Mouse (Mus musculus): ENCODE measurements around the gene Zc3h4.
"Not testable (repeated sequence)": the region's sequence is repeated elsewhere in the genome, so short reads cannot be mapped to it uniquely, and the experiment has no call there.

The Zc3h4 gene

GRCm38 (mm10) chr7:16400689-16401611, at the start of gene Zc3h4:
Zc3h4 (plus strand) TSS chr7:16400910.
- DNase-seq (ENCODE audit: low read depth, low spot score) = peak; percentile 76

- no peak for DNase-seq (ENCODE audit: low read depth, low spot score)
Observed at GRCm38 (mm10) chr7:16355854-16356594, 44.7 kb upstream of the Zc3h4 start.

GRCm38 (mm10) chr7:16357602-16358001, 43.1 kb upstream of the Zc3h4 start:
- no peak for DNase-seq (ENCODE audit: low read depth, low spot score)

DNA sequence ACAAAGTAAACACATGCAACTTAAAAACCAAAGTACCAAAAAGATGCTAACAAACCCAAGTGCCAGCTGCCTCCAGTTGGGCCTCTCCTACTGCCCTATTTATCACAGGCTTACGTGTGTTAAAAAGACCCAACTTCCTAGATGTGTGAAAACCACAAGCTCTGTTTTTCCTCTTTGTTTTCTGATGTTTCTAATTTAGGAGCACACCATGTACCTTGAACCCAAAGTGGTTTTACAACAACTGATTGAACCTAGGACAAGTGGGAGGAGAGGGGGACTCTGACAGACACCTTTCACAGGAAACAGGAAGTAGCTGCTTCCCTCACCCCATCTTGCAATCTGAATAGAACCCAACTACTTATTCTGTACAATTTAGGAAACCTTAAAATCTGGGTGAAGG, 36.4 kb upstream of the Zc3h4 start:
- no peak for DNase-seq (ENCODE audit: low read depth, low spot score)

- no peak for DNase-seq (ENCODE audit: low read depth, low spot score)
Observed at GRCm38 (mm10) chr7:16364901-16365500, 35.7 kb upstream of the Zc3h4 start.

DNA sequence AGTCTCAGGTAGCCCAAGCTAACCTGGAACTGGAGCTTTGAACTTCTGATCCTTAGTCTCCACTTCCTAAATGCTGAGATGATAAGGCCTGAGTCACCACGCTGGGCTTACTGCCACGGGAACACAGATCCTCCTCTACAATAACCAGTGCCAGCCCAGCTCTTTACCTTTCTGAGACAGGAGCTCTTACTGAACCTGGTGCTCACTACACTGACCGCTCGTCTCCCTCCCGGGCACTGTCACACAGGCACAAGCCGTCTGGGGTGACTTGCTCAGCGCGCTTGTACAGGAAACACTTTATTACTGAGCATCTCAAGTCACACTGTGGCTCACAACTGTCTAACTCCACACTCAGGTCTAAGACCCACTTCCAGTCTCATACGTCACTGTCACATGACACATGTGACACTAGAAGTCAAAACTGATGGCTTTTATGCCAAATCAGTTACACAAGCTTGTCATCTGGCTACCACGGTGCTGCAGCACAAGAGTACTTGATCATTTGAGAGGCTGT, 34.5 kb upstream of the Zc3h4 start:
- no peak for DNase-seq (ENCODE audit: low read depth, low spot score)

DNA sequence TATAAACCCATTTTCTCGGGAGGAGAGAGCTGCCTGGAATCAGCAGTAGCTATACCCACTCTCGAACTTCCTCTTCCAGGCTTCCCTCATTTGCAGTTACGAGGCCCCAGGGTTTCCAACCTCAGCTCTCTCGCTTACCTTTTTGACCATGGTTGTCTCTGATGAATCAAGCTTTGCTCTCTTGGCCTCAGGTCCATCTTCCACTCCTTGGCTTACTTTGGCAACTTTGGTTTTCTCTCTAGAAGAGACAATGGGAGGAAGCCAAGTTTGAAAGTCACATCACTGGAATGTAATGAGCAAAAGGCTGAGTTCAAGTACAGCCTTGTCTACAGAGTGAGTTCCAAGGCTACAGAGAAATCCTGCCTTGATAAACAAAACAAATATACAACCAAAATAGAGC, 34.0 kb upstream of the Zc3h4 start:
- DNase-seq (ENCODE audit: low read depth, low spot score) = no peak

- no peak for DNase-seq (ENCODE audit: low read depth, low spot score)
Observed at GRCm38 (mm10) chr7:16368835-16369234, 31.9 kb upstream of the Zc3h4 start.

DNA sequence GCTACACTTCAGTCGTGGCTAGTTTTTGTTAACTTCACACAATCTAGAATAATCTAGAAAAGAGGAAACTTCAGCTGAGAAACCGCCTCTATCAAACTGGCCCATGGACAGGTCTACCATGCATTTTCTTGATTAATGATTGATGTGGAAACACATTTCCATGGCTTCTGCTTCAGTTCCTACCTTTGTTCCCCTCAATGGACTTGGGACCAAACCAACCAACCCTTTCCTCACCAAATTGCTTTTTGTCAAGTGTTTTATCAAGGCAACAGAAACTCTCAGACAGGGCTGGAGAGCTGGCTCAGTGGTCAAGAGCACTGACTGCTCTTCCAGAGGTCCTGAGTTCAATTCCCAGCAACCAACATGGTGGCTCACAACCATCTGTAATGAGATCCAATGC, 30.1 kb upstream of the Zc3h4 start:
- no peak for DNase-seq (ENCODE audit: low read depth, low spot score)

GRCm38 (mm10) chr7:16373719-16374118, 27.0 kb upstream of the Zc3h4 start:
- DNase-seq (ENCODE audit: low read depth, low spot score) = no peak

DNA sequence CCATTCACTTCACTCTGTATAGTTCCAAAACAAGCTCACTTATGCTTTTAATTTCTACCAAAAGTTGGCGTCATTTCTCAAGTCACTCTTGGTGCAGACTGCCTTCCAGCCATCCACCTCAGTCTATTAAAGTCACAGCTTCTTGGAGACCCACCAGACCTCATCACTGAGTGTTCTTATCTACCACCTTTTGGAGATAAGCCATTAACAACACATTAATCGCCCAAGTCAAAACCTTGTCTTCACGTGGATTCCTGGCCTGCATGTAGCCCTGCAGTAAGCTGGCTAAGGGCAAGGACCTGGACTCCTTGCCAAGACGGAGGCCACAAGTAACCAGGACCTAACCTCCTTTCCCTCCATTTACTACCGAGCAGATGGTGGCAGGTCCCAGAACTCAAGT, 25.7 kb upstream of the Zc3h4 start:
- DNase-seq (ENCODE audit: low read depth, low spot score) = no peak

DNA sequence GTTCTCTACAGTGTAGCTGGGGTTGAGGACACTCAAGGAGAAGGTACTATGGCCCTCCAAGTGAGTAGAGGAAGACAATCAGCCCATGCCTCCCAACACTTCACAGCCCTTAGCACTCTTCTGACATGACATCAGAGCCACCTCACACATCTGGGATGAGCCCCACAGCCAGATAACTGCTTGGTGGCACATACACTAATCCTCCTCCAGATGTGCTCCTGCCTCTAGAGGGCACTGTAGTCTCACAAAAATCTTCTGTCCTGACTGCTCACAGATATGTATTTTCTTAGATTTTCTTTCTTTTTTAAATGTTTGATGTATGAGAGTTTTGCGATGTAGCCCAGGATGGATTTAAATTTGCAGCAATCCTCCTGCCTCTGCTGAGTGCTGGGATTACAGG, 24.2 kb upstream of the Zc3h4 start:
- no peak for DNase-seq (ENCODE audit: low read depth, low spot score)

DNA sequence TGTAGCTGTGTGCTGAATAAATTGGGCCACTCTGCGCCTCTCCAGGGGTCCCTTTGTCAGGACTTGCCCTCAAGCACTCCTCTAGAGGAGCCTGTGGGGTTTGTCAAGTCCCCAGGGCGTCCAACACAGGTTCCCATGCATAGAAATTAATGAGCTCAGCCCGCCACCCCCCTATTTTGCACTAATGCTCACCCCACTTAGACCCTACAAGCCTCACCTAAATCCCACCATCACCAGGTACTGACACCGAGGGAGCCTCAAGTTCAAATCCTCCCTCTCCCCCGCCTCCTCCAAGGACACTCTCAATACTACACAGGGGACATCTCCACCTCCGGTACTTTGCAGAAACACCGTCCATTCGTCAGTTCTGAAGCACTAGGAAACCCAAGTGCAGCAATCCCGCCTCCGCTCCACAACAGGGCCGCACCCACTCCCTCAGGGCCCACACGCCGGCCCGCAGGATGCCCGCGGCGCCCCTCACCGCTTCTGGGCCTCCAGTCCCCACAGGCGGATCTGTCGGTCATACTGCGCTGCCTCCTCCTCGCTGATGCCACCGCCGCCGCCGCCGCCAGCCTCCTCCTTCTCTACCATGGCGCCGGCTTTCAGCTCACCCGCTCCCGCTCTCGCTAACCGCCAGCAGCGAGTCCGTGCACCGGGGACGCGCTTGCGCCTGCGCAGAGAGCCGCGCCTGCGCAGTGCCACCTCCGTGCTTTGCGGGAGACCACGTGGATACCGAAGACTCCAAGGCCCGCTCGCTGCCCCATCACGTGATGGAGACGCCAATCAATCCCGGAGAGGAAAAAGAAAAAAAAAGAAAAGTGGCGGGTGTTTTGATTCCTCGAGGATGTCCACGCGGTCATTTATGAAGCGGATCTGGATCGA, 13.3 kb upstream of the Zc3h4 start, which contains the start of gene Sae1:
TSS of gene Sae1 (minus strand) at position 647 of the 882 bp plus-strand sequence.
- DNase-seq (ENCODE audit: low read depth, low spot score) = peak; percentile 92

DNA sequence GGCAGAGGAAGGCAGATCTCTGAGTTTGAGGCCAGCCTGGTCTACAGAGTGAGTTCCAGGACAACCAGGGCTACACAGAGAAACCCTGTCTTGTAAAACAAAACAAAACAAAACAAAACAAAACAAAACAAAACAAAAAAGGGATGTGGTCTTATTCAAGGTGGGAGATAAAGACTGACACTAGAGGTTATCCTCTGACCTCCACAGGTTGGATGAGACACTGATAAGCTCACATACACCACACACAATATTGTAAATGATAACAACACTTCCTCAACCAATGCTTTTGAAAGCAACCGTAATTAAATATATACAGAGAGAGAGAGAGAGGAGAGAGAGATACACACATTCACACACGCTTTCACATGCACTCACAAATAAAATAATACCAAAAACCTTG, 10.8 kb upstream of the Zc3h4 start:
- DNase-seq (ENCODE audit: low read depth, low spot score) = not testable (repeated sequence)

DNA sequence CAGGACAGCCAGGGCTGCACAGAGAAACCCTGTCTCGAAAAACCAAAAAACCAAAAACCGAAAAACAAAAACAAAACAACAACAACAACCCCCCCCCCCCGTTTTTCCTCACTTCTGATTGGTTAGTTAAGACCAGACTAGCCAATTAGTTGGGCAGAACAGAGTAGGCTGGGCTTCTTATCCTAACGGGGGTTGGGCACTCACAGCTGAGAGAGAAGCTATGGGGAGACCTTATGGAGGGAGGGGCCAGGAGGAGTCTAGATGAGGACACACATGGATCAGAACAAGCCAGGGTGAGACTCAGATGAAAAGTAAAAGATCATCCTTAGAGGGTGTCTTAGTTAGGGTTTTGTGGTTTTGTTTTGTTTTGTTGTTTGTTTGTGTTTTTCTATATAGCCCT, 7.8 kb upstream of the Zc3h4 start:
- DNase-seq (ENCODE audit: low read depth, low spot score) = no peak

GRCm38 (mm10) chr7:16395944-16396343, 4.8 kb upstream of the Zc3h4 start:
- peak; percentile 40 for DNase-seq (ENCODE audit: low read depth, low spot score)

DNA sequence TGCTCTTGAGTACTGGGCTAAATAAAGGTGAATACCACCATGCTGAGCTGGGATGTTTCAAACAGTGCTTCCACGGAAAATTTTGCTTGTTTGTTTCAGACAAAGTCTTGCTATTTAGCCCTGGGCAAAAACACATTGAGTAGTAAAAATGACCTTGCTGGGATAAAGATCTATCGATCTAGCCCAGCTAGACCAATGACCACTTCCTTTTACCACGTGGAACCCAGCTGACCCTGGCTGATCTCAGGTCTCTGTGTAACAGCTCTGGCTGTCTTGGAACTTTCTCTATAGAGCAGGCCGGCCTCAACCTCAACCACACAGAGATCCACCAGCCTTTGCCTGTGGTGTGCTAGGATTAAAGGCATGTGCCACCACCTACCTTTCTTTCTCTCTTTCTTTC, 3.2 kb upstream of the Zc3h4 start:
- DNase-seq (ENCODE audit: low read depth, low spot score) = no peak

GRCm38 (mm10) chr7:16398387-16399050, 2.2 kb upstream of the Zc3h4 start:
- DNase-seq (ENCODE audit: low read depth, low spot score) = no peak

GRCm38 (mm10) chr7:16399098-16399819, 1.5 kb upstream of the Zc3h4 start:
- peak; percentile 90 for DNase-seq (ENCODE audit: low read depth, low spot score)

All from telencephalon, adult 2 months (tissue).